Mouse (Mus musculus) myocyte (in vitro differentiated cells): ENCODE results near the gene Vav2. TPM values are rescaled to one million over a fixed set of nuclear protein-coding genes. Genes with fewer than 3 reads are reported as not detected.

ENCODE experiments used
- H3K27me3 ChIP-seq: one replicate; pipeline ENCODE4 v1.6.1; 2011; ENCODE audit not compliant: control insufficient read depth, insufficient read depth, insufficient read length
- H3K36me3 ChIP-seq: one replicate; pipeline ENCODE4 v1.6.1; 2011; ENCODE audit not compliant: control insufficient read depth, insufficient read depth
- H3K4me2 ChIP-seq: one replicate; pipeline ENCODE4 v1.6.1; 2011; ENCODE audit warnings: low read depth, control low read depth
- H3K4me3 ChIP-seq: one replicate; pipeline ENCODE4 v1.5.1; 2011; ENCODE audit warnings: mild to moderate bottlenecking, control low read depth, moderate library complexity
- H3K79me2 ChIP-seq: one replicate; pipeline ENCODE4 v1.6.1; 2011; ENCODE audit not compliant: control insufficient read depth, insufficient read depth
- H3ac ChIP-seq: one replicate; pipeline ENCODE4 v1.6.1; 2011; ENCODE audit not compliant: control insufficient read depth, insufficient read length
- CEBPB ChIP-seq: IDR thresholded peaks from 2 replicates; pipeline ENCODE4 v1.6.1; 2011; ENCODE audit warnings: mild to moderate bottlenecking, moderate library complexity; ENCODE audit not compliant: poor library complexity, insufficient read depth, severe bottlenecking
- E2F4 ChIP-seq: IDR thresholded peaks from one replicate; pipeline ENCODE4 v1.6.1; 2011; ENCODE audit warnings: mild to moderate bottlenecking, control low read depth, moderate library complexity; ENCODE audit not compliant: insufficient read depth
- MAX ChIP-seq: IDR thresholded peaks from one replicate; pipeline ENCODE4 v1.6.1; 2011; ENCODE audit warnings: low read depth, mild to moderate bottlenecking, control low read depth
- MYOD1 ChIP-seq, 3 experiments: IDR thresholded peaks; one replicate each; pipeline ENCODE4 v1.6.1; 2011; ENCODE audit warnings: control low read depth in 2 of 3, low read depth in 2 of 3, mild to moderate bottlenecking in 2 of 3, moderate library complexity in 1 of 3; ENCODE audit not compliant: insufficient read length in 2 of 3, control insufficient read depth in 1 of 3
- MYOG ChIP-seq, 3 experiments: IDR thresholded peaks; one replicate each; pipeline ENCODE4 v1.6.1; 2011; ENCODE audit warnings: control low read depth in 2 of 3, low read depth in 2 of 3, mild to moderate bottlenecking in 2 of 3; ENCODE audit not compliant: insufficient read length in 2 of 3, control insufficient read depth in 1 of 3, insufficient read depth in 1 of 3
- POLR2A ChIP-seq: IDR thresholded peaks from one replicate; pipeline ENCODE4 v1.6.1; 2011; ENCODE audit warnings: low read depth, mild to moderate bottlenecking, control low read depth, moderate library complexity; ENCODE audit not compliant: insufficient read length
- POLR2AphosphoS2 ChIP-seq: IDR thresholded peaks from one replicate; pipeline ENCODE4 v1.6.1; 2011; ENCODE audit warnings: low read depth, control low read depth; ENCODE audit not compliant: insufficient read length
- REST ChIP-seq: IDR thresholded peaks from one replicate; pipeline ENCODE4 v1.6.1; 2011; ENCODE audit warnings: mild to moderate bottlenecking, control low read depth, moderate library complexity; ENCODE audit not compliant: insufficient read depth, insufficient read length
- SRF ChIP-seq: IDR thresholded peaks from one replicate; pipeline ENCODE4 v1.6.1; 2011; ENCODE audit warnings: low read depth; ENCODE audit not compliant: control insufficient read depth, insufficient read length
- TCF12 ChIP-seq: IDR thresholded peaks from one replicate; pipeline ENCODE4 v1.6.1; 2011; ENCODE audit warnings: mild to moderate bottlenecking, control low read depth; ENCODE audit not compliant: poor library complexity, insufficient read depth, severe bottlenecking
- TCF3 ChIP-seq: IDR thresholded peaks from one replicate; pipeline ENCODE4 v1.6.1; 2011; ENCODE audit warnings: low read depth, control low read depth; ENCODE audit not compliant: insufficient read length
- USF1 ChIP-seq: IDR thresholded peaks from one replicate; pipeline ENCODE4 v1.6.1; 2011; ENCODE audit warnings: low read depth, mild to moderate bottlenecking, control low read depth, moderate library complexity
- polyA plus RNA-seq: library from polyadenylated mRNA; unstranded; fragments of >200 nt; fragmentation: generic; extraction: Trizol; gene quantifications from one replicate; pipeline ENCODE4 v1.2.1, GENCODE M21; 2012; ENCODE audit warnings: missing spikeins

Vav2 gene
- polyA plus RNA-seq, 1 experiment = 14.1 TPM

GRCm38 (mm10) chr2:27311606-27312005 is 115.2 kb downstream of the Vav2 start:
- Histone ChIP-seq H3K4me3 (no peak overlapping the region), H3K36me3 (no peaks in the 10 kb centered on the region), H3K27me3 (no peaks in the 10 kb centered on the region), H3ac (no peak overlapping the region), H3K79me2 (peaks cover 6% of the 10 kb centered on the region), H3K4me2 (no peak overlapping the region)
- TF ChIP-seq REST = no peak
- no peak for TF ChIP-seq SRF
- no peak for TF ChIP-seq E2F4
- no peak for TF ChIP-seq TCF3

GRCm38 (mm10) chr2:27310908-27311307 is 115.9 kb downstream of the Vav2 start:
- TF ChIP-seq POLR2AphosphoS2 = no peak
- Histone ChIP-seq H3ac (no peak overlapping the region), H3K27me3 (no peaks in the 10 kb centered on the region), H3K4me3 (no peak overlapping the region), H3K4me2 (no peak overlapping the region), H3K79me2 (peaks cover 6% of the 10 kb centered on the region), H3K36me3 (no peaks in the 10 kb centered on the region)

GRCm38 (mm10) chr2:27310221-27310620 is 116.6 kb downstream of the Vav2 start:
- no peak overlapping the region for H3ac ChIP-seq
- no peaks in the 10 kb centered on the region for H3K36me3 ChIP-seq
- no peak overlapping the region for H3K4me2 ChIP-seq
- H3K4me3 ChIP-seq = no peak overlapping the region
- no peaks in the 10 kb centered on the region for H3K27me3 ChIP-seq
- no peak for TF ChIP-seq POLR2AphosphoS2
- no peak for TF ChIP-seq TCF12
- no peak for TF ChIP-seq POLR2A
- no peak for TF ChIP-seq TCF3
- peaks cover 4% of the 10 kb centered on the region for H3K79me2 ChIP-seq

GRCm38 (mm10) chr2:27306628-27307027 is 120.2 kb downstream of the Vav2 start:
- Histone ChIP-seq H3K27me3 (no peaks in the 10 kb centered on the region), H3K4me3 (no peak overlapping the region), H3K36me3 (no peaks in the 10 kb centered on the region), H3K4me2 (no peak overlapping the region), H3ac (no peak overlapping the region), H3K79me2 (peaks cover 3% of the 10 kb centered on the region)
- TF ChIP-seq CEBPB (no peak), E2F4 (no peak), REST (no peak), POLR2AphosphoS2 (no peak), MYOD1 (IDR thresholded peaks at IDR 0.05; ENCODE audit: control insufficient read depth in 1 of 3, insufficient read length in 2 of 3, low read depth in 2 of 3) (no peak), POLR2A (no peak), SRF (no peak), MAX (no peak), USF1 (no peak), TCF12 (no peak), TCF3 (no peak), MYOG (IDR thresholded peaks at IDR 0.05; ENCODE audit: control insufficient read depth in 1 of 3, insufficient read depth in 1 of 3, insufficient read length in 2 of 3, low read depth in 2 of 3) (no peak)

- Histone ChIP-seq H3ac (no peak overlapping the region), H3K4me3 (no peak overlapping the region), H3K27me3 (no peaks in the 10 kb centered on the region), H3K36me3 (no peaks in the 10 kb centered on the region), H3K79me2 (peaks cover 3% of the 10 kb centered on the region), H3K4me2 (no peak overlapping the region)
- TF ChIP-seq REST = no peak
- no peak for TF ChIP-seq MAX
- no peak for TF ChIP-seq MYOD1 (IDR thresholded peaks at IDR 0.05; ENCODE audit: control insufficient read depth in 1 of 3, insufficient read length in 2 of 3, low read depth in 2 of 3)
- no peak for TF ChIP-seq CEBPB
- no peak for TF ChIP-seq MYOG (IDR thresholded peaks at IDR 0.05; ENCODE audit: control insufficient read depth in 1 of 3, insufficient read depth in 1 of 3, insufficient read length in 2 of 3, low read depth in 2 of 3)
- TF ChIP-seq POLR2A = no peak
- no peak for TF ChIP-seq POLR2AphosphoS2
Measured at GRCm38 (mm10) chr2:27304741-27305140, 122.1 kb downstream of the Vav2 start.

- H3K27me3 ChIP-seq = no peaks in the 10 kb centered on the region
- TF ChIP-seq MYOG (IDR thresholded peaks at IDR 0.05; ENCODE audit: control insufficient read depth in 1 of 3, insufficient read depth in 1 of 3, insufficient read length in 2 of 3, low read depth in 2 of 3) (no peak), E2F4 (no peak), REST (no peak), CEBPB (no peak), TCF12 (no peak), POLR2AphosphoS2 (no peak), POLR2A (no peak), MYOD1 (IDR thresholded peaks at IDR 0.05; ENCODE audit: control insufficient read depth in 1 of 3, insufficient read length in 2 of 3, low read depth in 2 of 3) (no peak), MAX (no peak), TCF3 (no peak), SRF (no peak)
- H3K4me3 ChIP-seq = no peak overlapping the region
- H3K79me2 ChIP-seq = peaks cover 3% of the 10 kb centered on the region
- no peak overlapping the region for H3K4me2 ChIP-seq
- H3ac ChIP-seq = no peak overlapping the region
- no peaks in the 10 kb centered on the region for H3K36me3 ChIP-seq
Measured at GRCm38 (mm10) chr2:27304074-27304473, 122.8 kb downstream of the Vav2 start.
